Mouse (Mus musculus): ENCODE measurements at regions not wholly inside any gene's neighbourhood (a gene's known extent, or its start where the extent isn't known, plus 50 kb on each side); places are given as distances from the start of the nearest gene placed in this dataset.

- TF ChIP-seq CTCF (conservative IDR thresholded peaks at IDR 0.05; ENCODE audit: low read length) (no peak), POU5F1 (IDR thresholded peaks at IDR 0.05; ENCODE audit: borderline replicate concordance, low read length) (no peak), NANOG (IDR thresholded peaks at IDR 0.05; ENCODE audit: borderline replicate concordance, low read length) (no peak)
These were observed 173.7 kb downstream of the Bcl11a start for GRCm38 (mm10) chr11:24251516-24251915.

All from E14TG2a.4 (cell line).